Mouse (Mus musculus): Measurements from ENCODE around the gene Tac1. TPM values are rescaled to one million over a fixed set of nuclear protein-coding genes. Genes with fewer than 3 reads are reported as not detected.
"Not testable (repeated sequence)": the region's sequence is repeated elsewhere in the genome, so short reads cannot be mapped to it uniquely, and the experiment has no call there.

Gene Tac1
- total RNA-seq (2021) = not detected
- long read RNA-seq, experiment 1 = 0 reads
- long read RNA-seq, experiment 2 = 0 reads

- no peak for DNase-seq
Observed at GRCm38 (mm10) chr6:7554829-7555391, at the start of gene Tac1. Gene Tac1 (plus strand): TSS chr6:7554879.

GRCm38 (mm10) chr6:7543511-7543910 lies 11.2 kb upstream of the Tac1 start:
- not testable (repeated sequence) for DNase-seq

GRCm38 (mm10) chr6:7555688-7556476 lies 1.2 kb downstream of the Tac1 start:
- no peak for DNase-seq

- no peak for DNase-seq
Observed at GRCm38 (mm10) chr6:7558164-7558563, 3.5 kb downstream of the Tac1 start.

GRCm38 (mm10) chr6:7562524-7562923 lies 7.8 kb downstream of the Tac1 start:
- DNase-seq = no peak

- no peak for DNase-seq
Observed at GRCm38 (mm10) chr6:7564537-7564936, 9.9 kb downstream of the Tac1 start.

- DNase-seq = no peak
Observed at GRCm38 (mm10) chr6:7571144-7571543, 16.5 kb downstream of the Tac1 start.

GRCm38 (mm10) chr6:7578031-7578430 lies 23.4 kb downstream of the Tac1 start:
- DNase-seq = no peak

GRCm38 (mm10) chr6:7594445-7594844 lies 39.8 kb downstream of the Tac1 start:
- DNase-seq = no peak

- DNase-seq = no peak
Observed at GRCm38 (mm10) chr6:7598416-7598815, 43.7 kb downstream of the Tac1 start.

- DNase-seq = no peak
Observed at GRCm38 (mm10) chr6:7600228-7600627, 45.5 kb downstream of the Tac1 start.

- no peak for DNase-seq
Observed at GRCm38 (mm10) chr6:7601353-7602094, 46.8 kb downstream of the Tac1 start.

GRCm38 (mm10) chr6:7613676-7614075 lies 59.0 kb downstream of the Tac1 start:
- not testable (repeated sequence) for DNase-seq

Other genes with a start within 250 kb of the Tac1 start
- 1 to 10 TPM; 1.8 to 4.3 TPM for gene Asns, start 138.4 kb downstream of the Tac1 start, total RNA-seq (2021)

Measured in gastrocnemius, postnatal 25 days (tissue).